Mouse (Mus musculus): ENCODE measurements around the gene Iqsec1.
"Not testable (repeated sequence)": the region's sequence is repeated elsewhere in the genome, so short reads cannot be mapped to it uniquely, and the experiment has no call there.

The Iqsec1 gene

DNA sequence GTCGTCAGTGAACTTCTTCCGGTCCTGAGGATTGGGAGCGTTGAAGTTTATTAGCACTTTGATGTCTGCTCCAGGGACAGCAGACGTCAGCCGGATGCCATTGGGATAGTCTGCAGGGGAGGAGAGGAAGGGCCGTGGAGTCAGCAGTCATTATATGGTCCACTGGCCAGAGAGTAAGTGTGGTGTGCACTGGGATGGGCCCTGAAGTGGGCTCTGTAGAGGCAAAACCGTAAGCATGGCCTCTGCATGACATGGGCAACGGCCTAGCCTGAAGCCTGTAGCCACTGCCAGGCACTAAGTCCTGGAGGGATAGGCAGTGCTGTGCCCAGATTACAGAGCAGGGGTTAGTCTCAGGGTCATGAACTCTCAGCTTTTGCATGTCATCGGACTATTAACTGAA, 319.8 kb downstream of the Iqsec1 start:
- in situ Hi-C loops (cut with MboI, MseI), result no loop called here

DNA sequence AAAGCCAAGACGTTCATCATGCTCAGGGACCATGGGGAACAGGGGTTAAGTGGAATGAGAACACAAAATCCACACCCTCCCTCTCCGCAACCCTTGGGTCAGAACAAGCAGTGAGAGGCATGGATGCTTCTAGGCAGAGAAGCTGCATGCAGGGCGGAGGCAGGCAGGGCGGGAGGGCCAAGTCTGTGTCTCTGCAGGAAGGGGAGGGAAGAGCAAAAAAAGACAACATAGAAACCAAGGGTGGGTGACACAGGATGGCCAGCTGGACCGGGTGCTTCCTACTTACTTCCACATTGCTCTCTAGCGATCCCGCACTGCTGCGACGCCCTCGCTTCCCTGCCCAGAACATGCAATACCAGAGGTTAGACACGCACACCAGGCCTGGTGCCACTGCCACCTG, 324.7 kb downstream of the Iqsec1 start:
- in situ Hi-C loops (cut with MboI, MseI), result no loop called here

DNA sequence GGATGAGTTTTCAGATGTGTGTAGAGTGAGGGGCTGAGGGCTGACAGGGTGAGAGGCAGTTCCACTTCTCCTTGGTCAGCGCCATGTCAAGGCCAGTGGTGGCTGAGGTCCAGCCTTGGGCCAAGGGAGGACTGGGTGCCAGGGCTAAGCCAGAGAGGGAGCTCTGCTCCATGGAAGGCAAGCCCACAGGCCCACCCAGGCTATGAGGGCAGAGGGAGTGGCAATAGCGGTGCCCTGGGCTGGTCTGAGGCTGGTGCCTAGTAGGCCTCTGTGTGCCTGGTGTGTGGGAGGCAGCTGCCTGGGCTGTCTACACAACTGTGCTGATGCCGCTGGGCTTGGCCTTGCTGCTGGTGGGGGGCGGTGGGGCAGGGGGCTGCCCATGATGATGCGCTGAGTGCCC, 326.3 kb downstream of the Iqsec1 start:
- in situ Hi-C loops (cut with MboI, MseI), result no loop called here

DNA sequence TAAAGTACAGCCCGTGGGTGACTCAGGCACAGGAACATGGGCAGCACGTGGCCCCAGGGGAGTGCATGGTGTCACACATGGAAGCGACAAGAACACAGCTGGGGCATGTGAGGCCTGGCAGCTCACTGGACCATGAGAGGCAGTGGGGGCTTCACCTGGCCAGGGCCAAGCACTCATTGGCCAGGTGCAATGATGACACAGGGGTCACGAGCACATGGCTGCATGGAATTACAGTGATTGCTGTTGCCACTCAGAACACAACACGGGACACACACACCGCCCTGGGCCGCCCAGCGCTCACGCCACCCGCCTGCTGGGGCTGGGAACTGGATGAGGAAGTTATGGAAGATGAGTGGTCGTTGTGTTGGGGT, 327.5 kb downstream of the Iqsec1 start:
- in situ Hi-C loops (cut with MboI, MseI), result no loop called here

DNA sequence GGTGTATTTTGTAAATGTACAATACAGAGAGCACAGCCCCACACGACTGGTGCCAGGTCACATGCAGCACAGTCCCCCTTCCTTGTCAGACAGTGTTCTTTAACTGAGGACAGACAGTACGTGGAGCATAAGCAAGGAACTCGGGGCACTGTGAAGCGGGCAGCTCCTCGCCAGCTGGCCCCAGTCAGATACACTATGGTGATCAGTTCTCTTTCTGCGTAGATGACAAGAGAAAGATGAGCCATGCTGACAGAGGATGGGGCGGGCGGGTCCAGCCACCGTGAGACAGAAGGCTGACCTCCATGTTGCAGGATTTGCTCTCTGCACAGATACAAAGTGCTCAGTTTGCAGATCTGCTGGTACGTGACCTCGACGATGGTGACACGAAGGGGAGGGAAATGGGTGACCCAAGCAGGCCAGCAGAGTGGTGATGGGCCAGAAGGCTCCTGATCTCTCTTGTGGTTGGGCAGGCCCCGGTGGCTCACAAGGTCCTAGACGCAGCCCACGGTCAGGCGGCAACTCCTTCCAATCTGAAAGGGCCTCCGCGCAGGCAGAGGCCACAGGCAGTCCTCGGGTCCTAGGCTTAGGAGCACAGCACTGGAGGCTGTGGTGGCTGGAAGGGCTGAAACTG, 328.0 kb downstream of the Iqsec1 start:
- in situ Hi-C loops (cut with MboI, MseI), result no loop called here

DNA sequence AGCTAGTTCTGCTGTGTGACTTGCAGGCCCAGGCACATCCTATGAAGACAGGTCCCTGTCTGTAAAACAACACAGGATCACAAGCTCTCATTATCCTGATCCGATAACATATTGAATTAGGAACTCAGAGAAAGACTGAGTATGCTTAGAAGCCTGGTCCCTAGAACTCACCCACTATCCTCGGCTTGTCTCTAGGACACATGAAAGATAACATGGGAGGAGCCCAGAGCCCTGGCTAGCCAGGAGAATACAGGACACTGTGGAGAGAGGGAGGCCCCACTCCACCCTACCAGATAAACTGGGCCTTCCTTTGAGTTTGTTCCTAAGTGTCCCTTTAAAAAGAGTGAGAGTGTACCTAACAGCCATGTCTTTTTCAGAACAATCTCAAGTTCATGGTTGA, 328.6 kb downstream of the Iqsec1 start:
- in situ Hi-C loops (cut with MboI, MseI), result loop anchor here (5.0 kb wide), 1 partner anchor 72 kb away; no protein-coding TSS in a partner anchor

DNA sequence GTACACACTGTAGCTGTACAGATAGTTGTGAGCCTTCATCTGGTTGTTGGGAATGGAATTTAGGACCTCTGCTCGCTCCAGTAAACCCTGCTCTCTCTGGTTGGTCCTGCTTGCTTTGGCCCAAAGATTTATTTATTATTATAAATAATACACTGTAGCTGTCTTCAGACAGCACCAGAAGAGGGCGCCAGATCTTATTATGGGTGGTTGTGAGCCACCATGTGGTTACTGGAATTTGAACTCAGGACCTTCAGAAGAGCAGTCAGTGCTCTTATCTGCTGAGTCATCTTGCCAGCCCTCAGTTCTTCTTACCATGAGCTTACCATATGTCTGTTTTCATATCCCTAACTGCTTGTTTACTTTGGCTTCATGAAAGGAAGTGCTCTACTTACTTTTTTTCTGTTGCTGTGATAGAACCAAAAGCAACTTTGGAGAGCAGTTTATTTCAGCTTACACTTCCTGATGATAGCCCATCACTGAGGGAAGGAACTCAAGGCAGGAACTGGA, 332.1 kb downstream of the Iqsec1 start:
- in situ Hi-C loops (cut with MboI, MseI), result loop anchor here (5.0 kb wide), 1 partner anchor 76 kb away; no protein-coding TSS in a partner anchor

DNA sequence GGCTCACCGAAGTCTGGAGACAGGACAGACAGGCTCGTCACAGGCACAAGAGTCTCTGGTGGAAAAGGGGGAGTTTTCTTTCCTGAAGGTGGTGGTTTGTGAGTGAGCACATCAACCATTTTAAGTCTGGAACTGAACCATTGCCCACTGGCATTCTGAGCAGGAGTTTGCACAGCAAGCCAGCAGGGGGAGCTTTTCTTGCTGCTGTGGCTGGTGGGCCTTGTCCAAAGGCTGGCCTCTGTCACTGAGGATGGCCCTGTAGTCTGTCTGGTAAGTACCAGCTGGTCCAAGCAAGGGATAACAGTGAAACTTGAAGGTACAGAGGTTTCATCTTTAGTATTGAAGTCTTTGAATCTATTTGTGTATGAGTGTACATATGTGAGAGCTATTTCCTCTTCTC, 334.7 kb downstream of the Iqsec1 start:
- in situ Hi-C loops (cut with MboI, MseI), result no loop called here

DNA sequence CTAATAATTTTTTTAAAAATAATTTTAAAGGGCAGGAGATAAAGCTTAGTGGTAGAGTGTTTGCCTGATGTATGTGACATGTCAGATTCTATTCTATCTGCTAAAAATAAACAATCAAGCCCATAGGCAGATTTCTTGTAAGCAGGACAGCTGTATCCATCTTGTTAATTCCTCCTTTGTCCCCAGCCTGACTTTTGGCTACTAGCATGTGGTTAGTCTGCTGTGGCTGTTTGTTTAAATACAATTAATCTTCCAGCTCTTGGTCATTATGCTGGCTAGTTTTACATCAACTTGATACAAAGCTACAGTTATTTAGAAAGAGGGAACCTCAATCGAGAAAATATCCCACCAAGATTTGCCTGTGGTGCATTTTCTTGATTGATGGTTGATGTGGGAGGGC, 337.9 kb downstream of the Iqsec1 start:
- in situ Hi-C loops (cut with MboI, MseI), result no loop called here

DNA sequence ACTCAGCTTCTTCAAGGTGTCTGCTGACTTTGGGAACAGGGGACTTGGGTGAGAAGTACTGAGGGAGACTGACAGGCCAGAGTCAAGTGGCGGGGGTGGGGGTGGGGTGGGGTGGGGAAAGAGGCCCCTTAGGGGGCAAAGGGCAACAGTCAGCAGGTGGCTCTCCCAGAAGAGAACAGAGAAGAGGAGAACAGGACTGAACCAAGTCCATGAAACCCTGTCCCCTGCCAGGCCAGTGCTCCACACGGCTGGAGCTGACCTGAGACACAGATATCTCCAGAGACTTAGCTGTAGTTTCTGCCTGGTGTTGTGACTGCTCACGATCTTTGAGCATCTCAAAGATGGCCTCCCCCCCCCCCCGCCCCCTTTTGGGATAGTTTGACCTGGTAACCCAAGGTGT, 339.2 kb downstream of the Iqsec1 start:
- in situ Hi-C loops (cut with MboI, MseI), result no loop called here

DNA sequence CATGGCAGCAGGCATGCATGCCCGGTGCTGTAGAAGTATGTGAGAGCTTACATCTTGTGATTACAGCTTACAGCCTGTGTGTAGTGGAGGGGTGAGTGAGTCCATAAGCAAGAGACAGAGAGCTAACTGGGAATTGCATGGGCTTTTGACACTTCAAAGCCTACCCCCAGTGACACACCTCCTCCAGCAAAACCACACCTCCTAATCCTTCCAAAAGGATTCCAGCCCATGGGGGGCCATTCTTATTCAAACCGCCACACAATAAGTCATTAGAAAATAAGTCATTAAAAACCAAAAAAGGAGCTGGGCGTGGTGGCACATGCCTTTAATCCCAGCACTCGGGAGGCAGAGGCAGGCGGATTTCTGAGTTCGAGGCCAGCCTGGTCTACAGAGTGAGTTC, 340.1 kb downstream of the Iqsec1 start:
- in situ Hi-C loops (cut with MboI, MseI), result no loop called here

DNA sequence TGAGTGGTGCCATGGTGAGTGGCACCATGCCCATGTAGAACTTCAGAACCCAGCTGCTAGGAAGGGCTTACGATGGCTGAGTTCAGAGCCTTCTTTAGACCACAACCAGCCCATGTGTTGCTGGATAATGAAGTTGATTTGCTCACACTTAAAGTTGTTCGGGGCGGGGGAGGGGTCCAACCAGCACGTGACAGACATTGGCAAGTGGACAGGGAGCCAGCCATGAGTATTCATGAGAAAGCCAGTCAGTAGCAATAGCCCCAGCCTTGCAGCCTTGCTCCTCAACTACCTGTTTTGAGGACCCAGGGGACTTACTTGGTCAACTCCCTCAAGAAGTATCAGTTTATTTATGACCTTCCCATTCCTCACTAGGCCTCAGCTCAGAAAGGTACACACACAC, 343.5 kb downstream of the Iqsec1 start:
- in situ Hi-C loops (cut with MboI, MseI), result no loop called here

DNA sequence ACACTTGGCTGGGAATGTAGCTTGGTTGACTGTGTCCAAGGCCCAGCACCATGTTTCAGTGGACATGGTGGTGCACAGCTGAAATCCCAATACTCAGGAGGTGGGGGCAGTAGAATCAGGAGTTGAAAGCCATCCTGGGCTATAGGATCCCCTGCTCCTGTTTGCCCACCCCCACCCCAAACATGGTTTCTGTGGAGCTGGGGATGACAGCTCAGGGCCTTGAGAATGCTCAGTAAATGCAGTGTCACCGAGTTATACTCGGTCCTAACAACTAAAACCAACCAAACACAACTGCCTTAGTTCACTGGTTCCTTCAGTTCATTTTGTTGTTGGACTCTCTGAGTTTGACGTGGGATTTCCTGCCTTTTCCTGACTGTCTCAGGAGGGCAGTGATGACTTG, 345.4 kb downstream of the Iqsec1 start:
- in situ Hi-C loops (cut with MboI, MseI), result no loop called here

DNA sequence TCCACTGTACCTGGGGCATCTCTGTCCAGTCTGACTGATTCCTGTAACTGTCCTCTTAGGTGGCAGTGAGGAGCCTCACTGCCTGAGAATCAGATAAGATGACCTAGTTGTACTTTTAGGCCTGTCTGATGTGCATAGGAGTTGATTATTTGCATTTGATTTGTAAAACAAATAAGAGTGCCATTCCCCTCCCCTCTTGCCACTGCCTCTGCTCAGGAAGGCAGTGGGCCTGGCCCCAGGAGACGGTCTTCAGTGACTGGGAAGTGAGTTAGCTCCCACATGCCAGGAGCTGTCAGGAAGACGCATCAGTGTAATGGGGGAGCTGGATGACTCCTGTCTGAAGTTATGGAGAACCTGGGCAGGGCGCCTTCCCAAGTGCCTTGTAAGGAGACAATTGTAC, 352.9 kb downstream of the Iqsec1 start:
- in situ Hi-C loops (cut with MboI, MseI), result no loop called here

DNA sequence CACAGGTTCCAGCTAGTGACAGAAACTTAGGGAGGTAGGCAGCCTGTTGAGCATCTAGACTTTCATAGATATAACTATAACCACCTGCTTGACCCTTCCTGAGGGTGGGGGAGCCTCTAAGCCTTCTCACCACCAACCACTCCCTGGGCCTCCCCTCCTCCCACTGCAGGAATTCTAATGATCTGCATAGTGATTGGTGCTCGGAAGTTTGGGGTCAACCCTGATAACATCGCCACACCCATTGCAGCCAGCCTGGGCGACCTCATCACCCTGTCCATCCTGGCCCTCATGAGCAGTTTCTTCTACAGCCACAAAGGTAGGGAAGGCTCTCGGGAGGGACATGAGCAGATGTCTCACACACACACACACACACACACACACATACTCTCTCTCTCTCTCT, 353.4 kb downstream of the Iqsec1 start:
- in situ Hi-C loops (cut with MboI, MseI), result no loop called here

DNA sequence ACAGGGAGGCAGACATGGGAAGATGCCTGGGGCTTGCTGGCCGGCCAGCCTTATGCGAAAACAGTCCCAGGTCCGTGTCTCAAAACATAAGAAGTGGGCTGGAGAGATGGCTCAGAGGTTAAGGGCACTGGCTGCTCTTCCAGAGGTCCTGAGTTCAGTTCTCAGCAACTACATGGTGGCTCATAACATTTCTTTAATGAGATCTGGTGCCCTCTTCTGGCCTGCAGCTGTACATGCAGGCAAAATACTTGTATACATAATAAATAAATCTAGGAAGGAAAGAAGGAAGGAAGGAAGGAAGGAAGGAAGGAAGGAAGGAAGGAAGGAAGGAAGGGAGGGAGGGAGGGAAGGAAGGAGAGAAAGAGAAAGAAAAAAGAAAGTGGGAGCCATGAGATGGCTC, 356.0 kb downstream of the Iqsec1 start:
- in situ Hi-C loops (cut with MboI, MseI), result not testable (repeated sequence)

DNA sequence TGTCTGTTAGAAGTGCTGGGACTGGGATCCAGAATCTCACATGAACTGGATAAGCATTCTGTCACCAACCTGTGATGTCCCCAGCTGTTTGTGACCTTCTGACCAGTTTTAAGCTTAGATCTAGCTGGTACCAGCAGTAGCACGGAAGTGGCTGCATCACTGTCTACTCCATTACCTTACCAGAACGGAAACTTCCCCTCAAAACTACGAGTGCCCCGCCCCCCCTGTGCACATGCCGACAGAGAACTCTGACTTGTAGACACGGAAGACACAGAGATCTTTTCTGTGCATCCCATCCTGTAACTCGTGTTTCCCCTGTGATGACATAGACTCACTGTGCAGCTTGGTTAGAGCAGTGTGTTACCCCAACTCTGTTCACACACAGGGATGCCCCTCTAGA, 358.1 kb downstream of the Iqsec1 start:
- in situ Hi-C loops (cut with MboI, MseI), result no loop called here

DNA sequence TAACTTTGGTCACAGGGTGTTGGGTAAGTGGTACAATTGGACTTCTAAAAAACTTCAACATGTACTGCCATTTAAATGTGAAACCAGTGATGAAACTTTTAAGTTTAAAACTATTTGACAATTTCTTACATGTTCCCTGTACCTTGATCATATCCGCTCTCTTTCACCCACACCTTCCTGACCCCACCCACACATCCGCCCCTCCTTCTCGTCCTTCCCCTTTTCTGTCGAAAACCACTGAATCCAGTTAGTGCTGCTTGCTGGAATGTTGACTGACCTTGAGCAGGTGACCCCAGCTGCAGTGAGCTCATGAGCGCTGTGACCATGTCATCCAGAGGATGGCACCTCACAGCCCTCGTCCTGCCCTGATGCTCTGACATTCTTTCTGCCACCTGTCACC, 359.0 kb downstream of the Iqsec1 start:
- in situ Hi-C loops (cut with MboI, MseI), result no loop called here

DNA sequence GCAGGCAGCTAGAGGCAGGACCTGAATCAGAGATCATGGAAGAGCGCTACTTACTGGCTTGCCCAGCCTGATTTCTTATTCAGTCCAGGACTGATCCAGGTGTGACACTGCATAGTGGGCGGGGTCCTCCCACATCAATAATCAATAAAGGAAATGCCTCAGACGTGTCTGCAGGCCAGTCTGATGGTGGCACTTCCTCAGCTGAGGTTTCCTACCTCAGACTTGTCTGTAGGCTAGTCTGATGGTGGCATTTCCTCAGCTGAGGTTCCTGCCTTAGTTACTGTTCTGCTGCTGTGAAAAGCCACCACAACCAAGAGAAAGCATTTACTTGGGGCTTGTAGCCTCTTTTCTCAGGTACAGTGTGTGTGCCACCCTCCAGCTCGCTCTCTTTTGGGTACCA, 360.9 kb downstream of the Iqsec1 start:
- in situ Hi-C loops (cut with MboI, MseI), result no loop called here

DNA sequence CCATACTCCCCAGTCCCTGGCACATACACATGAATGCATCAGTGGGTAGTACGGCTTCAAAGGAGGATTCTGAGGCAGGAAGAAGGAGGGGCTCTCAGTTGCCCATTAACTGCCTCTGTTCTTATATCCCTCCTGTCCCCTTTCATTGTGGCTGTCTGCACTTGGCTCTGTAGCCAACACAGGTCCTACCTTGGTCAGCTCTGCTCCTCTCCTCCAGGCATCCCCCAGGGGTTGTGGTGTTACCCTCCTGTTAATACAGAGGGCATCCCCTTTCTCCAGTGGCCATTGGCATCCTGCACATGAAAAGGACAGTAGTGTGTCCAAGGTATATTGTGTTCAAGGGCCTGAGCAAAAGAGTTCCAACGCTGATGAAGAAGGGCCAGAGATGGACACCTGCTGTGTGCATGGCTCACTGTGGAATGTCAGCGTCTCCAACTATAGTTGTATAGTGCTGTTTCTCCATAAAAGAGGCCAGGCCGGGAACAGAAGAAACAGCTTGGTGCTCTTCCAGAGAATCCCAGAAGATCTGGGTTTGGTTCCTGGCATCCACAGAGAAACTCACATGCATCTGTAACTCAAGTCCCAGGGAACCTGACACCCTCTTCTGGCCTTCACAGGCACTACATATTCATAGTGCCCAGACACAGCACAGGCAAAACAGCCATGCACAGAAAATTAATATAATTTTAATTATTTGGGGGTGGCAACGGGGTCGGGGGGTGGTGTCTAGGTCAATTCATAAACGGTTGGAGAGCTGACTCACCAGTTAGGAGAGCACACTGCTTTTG, 363.1 kb downstream of the Iqsec1 start:
- in situ Hi-C loops (cut with MboI, MseI), result no loop called here

DNA sequence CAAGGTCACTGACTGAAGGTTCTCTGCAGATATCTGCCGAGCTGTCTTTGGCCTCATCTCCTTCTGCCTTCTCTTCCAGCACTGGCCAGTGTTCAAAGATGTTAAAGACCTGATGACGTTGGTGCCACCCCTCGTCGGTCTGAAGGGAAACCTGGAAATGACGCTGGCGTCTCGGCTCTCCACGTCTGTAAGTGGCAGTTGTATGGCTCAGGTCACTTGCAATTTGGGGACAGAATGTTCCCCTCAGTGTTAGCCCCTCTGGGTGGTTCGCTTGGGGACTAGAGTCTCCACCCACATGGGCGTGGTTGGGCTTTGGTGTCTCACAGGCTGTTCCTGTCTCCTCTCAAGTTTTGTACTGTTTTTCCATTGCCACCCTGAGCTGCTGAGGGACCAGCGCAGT, 363.8 kb downstream of the Iqsec1 start:
- in situ Hi-C loops (cut with MboI, MseI), result no loop called here

DNA sequence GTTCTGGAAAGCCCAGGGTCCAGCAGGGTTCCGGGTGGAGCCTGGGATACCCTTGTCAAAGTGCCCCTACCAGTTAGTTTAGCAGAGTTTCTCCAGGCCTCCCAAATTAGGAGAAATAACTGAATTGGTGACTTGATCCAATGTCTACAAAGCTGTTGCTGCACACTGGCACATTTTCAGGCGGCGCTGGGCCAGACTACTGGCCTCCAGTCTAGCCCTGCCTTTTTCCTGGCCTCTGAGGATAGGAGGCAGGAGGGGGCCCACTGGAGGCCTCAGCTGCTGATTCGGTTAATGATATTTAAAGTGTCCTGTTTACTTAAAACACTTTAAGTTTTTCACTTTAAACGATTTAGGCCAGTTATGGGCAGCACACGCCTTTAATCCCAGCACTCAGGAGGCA, 364.3 kb downstream of the Iqsec1 start:
- in situ Hi-C loops (cut with MboI, MseI), result no loop called here

DNA sequence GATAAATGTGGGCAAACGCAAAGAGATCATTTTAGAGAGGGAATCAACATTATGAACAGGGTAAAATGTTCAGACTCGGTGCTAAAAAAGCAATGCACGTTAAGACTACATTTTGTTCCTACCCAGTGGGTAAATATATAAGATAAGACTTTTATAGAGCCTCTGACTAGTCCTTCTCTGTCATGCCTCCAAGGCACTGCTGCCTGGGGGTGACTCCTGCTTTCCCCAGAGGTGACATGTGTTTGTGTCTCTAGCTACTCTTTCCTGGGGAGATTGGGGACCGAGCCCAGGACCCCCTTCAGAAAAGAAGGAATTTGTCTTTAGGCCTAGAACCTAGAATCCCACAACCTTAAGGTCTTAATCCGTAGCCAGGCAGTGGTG, 365.0 kb downstream of the Iqsec1 start:
- in situ Hi-C loops (cut with MboI, MseI), result no loop called here

Data from T-helper 1 cell (primary cell).